Mouse (Mus musculus) heart, embryonic 12.5 days (tissue): ENCODE measurements around the gene Padi2. TPM values are rescaled to one million over a fixed set of nuclear protein-coding genes. Genes with fewer than 3 reads are reported as not detected.

Experiments
- ATAC-seq: fragments of 200-750 bp; cut with Nextera tagmentation; 2 replicates; pipeline ENCODE4 v1.8.0; 2017; ENCODE audit warnings: moderate TSS enrichment, moderate library complexity; ENCODE audit not compliant: insufficient number of reproducible peaks, low FRiP score
- H3K27ac ChIP-seq: fragments of 300-500 bp; sonication (generic); 2 replicates; pipeline ENCODE4 v1.5.1; 2016; ENCODE audit warnings: mild to moderate bottlenecking, moderate library complexity; ENCODE audit not compliant: poor library complexity, severe bottlenecking
- H3K27me3 ChIP-seq: fragments of 300-500 bp; sonication (generic); replicated peaks from 2 replicates; pipeline ENCODE4 v1.6.1; 2016; ENCODE audit warnings: mild to moderate bottlenecking, moderate library complexity
- H3K36me3 ChIP-seq: fragments of 300-500 bp; sonication (generic); 2 replicates; pipeline ENCODE4 v1.6.1; 2016; ENCODE audit warnings: mild to moderate bottlenecking, moderate library complexity
- H3K4me1 ChIP-seq: fragments of 300-500 bp; sonication (generic); replicated peaks from 2 replicates; pipeline ENCODE4 v1.6.1; 2016; ENCODE audit warnings: mild to moderate bottlenecking
- H3K4me2 ChIP-seq: fragments of 300-500 bp; sonication (generic); 2 replicates; pipeline ENCODE4 v1.6.1; 2016; ENCODE audit warnings: mild to moderate bottlenecking, moderate library complexity
- H3K4me3 ChIP-seq: fragments of 300-500 bp; sonication (generic); 2 replicates; pipeline ENCODE4 v1.5.1; 2016; ENCODE audit warnings: mild to moderate bottlenecking
- H3K9ac ChIP-seq: fragments of 300-500 bp; sonication (generic); 2 replicates; pipeline ENCODE4 v1.6.1; 2016; ENCODE audit warnings: mild to moderate bottlenecking, moderate library complexity
- H3K9me3 ChIP-seq: fragments of 300-500 bp; sonication (generic); replicated peaks from 2 replicates; pipeline ENCODE4 v1.6.1; 2016; ENCODE audit warnings: mild to moderate bottlenecking, moderate library complexity
- WGBS: fragments of 180-500 bp; shearing (Covaris S2); methylation state at CpG from one replicate; pipeline ENCODE4 v1.1.7; 2016; 5-methylcytosine and 5-hydroxymethylcytosine counted together
- polyA plus RNA-seq: library from polyadenylated mRNA; unstranded; fragments of >200 nt; fragmentation: Nextera tagmentation; extraction: Ambion mirVana; gene quantifications from 2 replicates; pipeline ENCODE4 v1.2.1, GENCODE M21; 2016

Padi2 gene
- polyA plus RNA-seq, 1 experiment from 2014 or later: 3.3 TPM

DNA sequence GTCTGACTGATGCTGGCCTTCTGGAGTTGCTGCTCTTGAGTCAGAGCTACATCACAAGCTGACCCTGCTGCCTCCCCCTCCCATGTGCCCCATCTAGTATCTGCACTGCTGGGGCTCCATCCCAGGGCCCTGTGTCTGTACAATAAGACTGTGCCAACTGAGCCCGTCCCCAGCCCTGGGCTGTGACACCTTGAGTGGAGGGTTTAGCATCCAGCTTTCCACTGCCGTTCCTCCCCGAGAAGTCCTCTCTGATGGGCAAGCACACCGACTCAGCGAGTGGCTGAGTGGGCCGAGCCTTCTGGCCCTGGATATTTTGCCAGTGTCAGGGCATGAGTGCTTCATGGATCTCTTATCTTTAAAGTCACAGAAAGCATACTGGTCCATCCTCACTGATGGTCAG, 68.3 kb downstream of the Padi2 start:
- H3K4me3 ChIP-seq: no peak overlapping the region
- ATAC-seq: no peak
- no peaks in the 10 kb centered on the region for H3K4me1 ChIP-seq
- H3K36me3 ChIP-seq: peaks cover 99% of the 10 kb centered on the region
- H3K9ac ChIP-seq: no peak overlapping the region
- H3K27me3 ChIP-seq: no peaks in the 10 kb centered on the region
- WGBS: 93% methylated on average over 6 of the region's 6 CpGs
- H3K9me3 ChIP-seq: no peaks in the 10 kb centered on the region
- H3K27ac ChIP-seq: no peak overlapping the region
- H3K4me2 ChIP-seq: no peak overlapping the region

DNA sequence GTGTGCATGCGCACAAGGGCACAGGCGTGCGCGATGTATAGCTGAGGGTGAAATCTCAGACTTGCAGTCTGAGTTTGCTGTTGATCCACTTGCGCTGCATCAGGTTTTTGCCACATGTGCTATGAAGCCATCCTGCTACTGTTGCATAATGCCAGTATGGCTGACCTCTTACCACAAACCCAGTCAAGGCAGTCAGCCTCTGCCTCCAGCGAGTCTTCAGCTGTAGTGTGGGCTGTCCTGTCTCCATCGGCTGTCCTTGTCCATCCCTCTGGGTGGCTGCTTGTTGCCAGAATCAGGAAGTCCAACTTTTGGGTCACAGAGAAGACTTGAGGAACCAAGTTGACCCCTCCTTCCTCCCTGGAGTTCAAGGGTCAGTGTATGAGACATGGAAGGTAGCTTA, 69.2 kb downstream of the Padi2 start:
- Histone ChIP-seq H3K27ac (no peak overlapping the region), H3K4me2 (no peak overlapping the region), H3K9me3 (no peaks in the 10 kb centered on the region), H3K9ac (no peak overlapping the region), H3K36me3 (peaks cover 99% of the 10 kb centered on the region), H3K4me3 (no peak overlapping the region), H3K4me1 (no peaks in the 10 kb centered on the region), H3K27me3 (no peaks in the 10 kb centered on the region)
- 93% methylated on average over 7 of the region's 7 CpGs for WGBS
- no peak for ATAC-seq

DNA sequence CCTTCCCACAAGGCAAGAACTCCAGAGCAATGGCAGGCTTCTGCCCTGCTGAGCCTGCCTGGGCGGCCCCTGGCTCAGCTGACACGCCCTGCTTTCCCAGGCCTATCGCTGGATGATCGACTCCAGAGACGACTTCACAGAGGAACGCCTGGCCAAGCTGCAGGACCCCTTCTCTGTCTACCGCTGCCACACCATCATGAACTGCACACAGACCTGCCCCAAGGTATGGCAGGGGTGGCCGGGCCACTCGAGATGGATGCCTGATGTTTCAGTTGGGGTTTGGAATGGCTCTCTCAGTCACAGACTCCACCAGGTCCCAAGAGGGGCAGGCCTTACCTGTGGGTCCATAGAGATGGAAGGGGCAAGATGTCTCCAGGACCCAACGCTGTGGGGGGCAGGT, 71.1 kb downstream of the Padi2 start:
- no peak for ATAC-seq
- 75% methylated on average over 10 of the region's 10 CpGs for WGBS
- no peak overlapping the region for H3K4me3 ChIP-seq
- H3K27me3 ChIP-seq: no peaks in the 10 kb centered on the region
- H3K36me3 ChIP-seq: peaks cover 83% of the 10 kb centered on the region
- no peak overlapping the region for H3K27ac ChIP-seq
- H3K9me3 ChIP-seq: peaks cover 10% of the 10 kb centered on the region
- H3K9ac ChIP-seq: no peak overlapping the region
- H3K4me1 ChIP-seq: no peaks in the 10 kb centered on the region
- no peak overlapping the region for H3K4me2 ChIP-seq

DNA sequence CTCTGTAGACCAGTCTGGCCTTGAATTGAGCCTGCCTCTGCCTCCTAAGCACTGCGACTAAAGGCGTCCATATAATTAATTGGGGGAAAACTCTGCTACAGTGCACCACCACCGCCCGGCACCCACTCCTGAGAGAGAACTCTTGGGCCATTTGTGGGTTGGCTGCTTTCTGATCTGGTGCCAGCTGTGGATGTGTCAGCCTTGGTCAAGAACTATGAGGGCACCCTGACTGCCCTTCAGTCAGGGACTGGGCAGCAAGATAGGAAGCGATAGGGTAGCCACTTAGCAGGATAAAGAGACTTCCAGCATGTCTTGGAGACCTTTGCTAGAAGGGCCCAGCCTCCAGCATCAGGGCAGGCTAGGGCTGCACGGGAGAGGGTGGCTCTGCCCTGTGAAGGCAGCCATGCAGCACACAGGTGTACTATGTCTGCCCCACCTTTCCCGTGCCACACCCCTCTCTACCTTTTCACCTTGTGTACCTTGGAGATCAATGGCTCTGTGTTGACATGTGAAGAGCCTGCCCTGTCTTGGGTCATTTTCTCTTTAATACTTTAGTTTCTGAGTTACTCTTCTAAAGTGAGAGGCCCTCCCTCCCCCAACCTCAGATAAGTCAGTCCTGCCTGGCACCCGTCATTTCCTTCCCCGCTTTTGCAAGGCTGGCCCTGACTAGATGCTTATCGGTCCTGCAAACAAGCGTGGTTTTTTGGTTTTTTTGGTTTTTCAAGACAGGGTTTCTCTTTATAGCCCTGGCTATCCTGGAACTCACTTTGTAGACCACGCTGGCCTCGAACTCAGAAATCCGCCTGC, 71.9 kb downstream of the Padi2 start:
- Histone ChIP-seq H3K9me3 (peaks cover 10% of the 10 kb centered on the region), H3K4me1 (peaks cover 2% of the 10 kb centered on the region; the same call in 1 of the 2 replicates), H3K27me3 (no peaks in the 10 kb centered on the region), H3K27ac (no peak overlapping the region), H3K4me3 (no peak overlapping the region), H3K4me2 (no peak overlapping the region), H3K9ac (no peak overlapping the region), H3K36me3 (peaks cover 75% of the 10 kb centered on the region)
- ATAC-seq: no peak
- 82% methylated on average over 14 of the region's 14 CpGs for WGBS

DNA sequence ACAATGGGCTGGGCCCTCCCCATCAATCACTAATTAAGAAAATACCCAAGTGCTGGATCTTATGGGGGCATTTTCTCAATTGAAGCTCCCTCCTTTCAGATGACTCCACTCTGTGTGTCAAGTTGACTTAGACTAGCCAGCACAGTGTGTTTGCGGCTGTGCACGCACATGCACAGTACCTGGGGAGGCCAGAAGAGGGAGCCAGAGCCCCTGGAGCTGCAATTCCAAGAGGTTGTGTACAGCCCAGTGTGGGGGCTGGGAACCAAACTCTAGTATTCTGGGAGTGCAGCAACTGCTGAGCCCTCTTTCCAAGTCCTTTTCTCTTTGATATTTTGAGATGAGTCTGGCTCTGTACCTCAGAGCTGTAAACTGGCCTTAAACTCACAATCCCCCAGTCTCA, 75.5 kb downstream of the Padi2 start:
- Histone ChIP-seq H3K4me2 (no peak overlapping the region), H3K36me3 (peaks cover 40% of the 10 kb centered on the region), H3K27ac (no peak overlapping the region), H3K4me3 (no peak overlapping the region), H3K27me3 (no peaks in the 10 kb centered on the region), H3K9me3 (peaks cover 10% of the 10 kb centered on the region), H3K4me1 (peaks cover 14% of the 10 kb centered on the region), H3K9ac (no peak overlapping the region)
- ATAC-seq: no peak
- 83% methylated on average over 2 of the region's 2 CpGs for WGBS

DNA sequence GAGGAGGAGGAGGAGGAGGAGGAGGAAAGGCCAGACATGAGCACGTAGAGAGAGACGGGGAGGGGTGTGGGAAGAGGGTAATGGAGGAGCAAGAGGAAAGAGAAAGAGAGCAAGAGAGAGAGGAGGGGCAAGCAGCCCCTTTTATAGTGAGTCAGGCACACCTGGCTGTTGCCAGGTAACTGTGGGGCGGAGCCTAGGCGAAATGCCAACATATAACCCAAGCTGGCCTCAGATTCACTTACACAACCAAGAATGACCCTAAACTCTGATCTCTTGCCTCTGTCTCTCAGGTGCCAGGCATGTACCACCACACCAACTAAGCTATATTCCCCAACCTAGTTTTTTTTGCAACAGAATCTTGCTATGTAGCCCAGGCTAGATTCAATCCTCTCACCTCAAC, 76.7 kb downstream of the Padi2 start:
- no peak overlapping the region for H3K4me2 ChIP-seq
- H3K4me3 ChIP-seq: no peak overlapping the region
- H3K36me3 ChIP-seq: peaks cover 28% of the 10 kb centered on the region
- WGBS: 69% methylated on average over 4 of the region's 4 CpGs
- no peak overlapping the region for H3K27ac ChIP-seq
- no peaks in the 10 kb centered on the region for H3K27me3 ChIP-seq
- no peak overlapping the region for H3K9ac ChIP-seq
- peaks cover 21% of the 10 kb centered on the region for H3K4me1 ChIP-seq
- ATAC-seq: no peak
- H3K9me3 ChIP-seq: peaks cover 10% of the 10 kb centered on the region

DNA sequence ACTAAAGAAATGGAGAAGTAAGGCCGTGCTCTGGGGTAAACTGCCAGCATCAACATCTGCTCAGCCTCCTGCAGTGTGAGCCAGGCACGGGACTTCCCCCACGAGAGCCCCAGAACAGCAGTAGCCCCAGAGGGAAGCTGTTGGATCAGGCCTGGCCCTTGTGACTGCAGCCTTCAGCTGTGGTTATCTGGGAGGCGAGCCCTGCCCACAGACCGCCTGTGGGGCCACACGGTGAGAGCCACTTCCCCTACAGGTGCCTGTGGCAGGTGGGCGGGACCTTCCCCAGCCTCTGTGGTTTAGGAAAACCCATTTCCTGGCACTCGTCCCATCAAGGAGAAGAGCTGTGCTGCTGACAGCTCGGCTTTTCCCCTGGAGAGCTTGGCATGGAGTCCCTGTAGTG, 77.3 kb downstream of the Padi2 start:
- no peak overlapping the region for H3K4me3 ChIP-seq
- peaks cover 10% of the 10 kb centered on the region for H3K9me3 ChIP-seq
- WGBS: 9% methylated on average over 9 of the region's 9 CpGs
- H3K27ac ChIP-seq: no peak overlapping the region
- peaks cover 26% of the 10 kb centered on the region for H3K4me1 ChIP-seq
- H3K36me3 ChIP-seq: peaks cover 21% of the 10 kb centered on the region
- no peaks in the 10 kb centered on the region for H3K27me3 ChIP-seq
- H3K9ac ChIP-seq: 0 out of 2 replicates have a peak overlapping the region, but pooled peaks have one; percentile 0
- no peak overlapping the region for H3K4me2 ChIP-seq
- ATAC-seq: no peak

DNA sequence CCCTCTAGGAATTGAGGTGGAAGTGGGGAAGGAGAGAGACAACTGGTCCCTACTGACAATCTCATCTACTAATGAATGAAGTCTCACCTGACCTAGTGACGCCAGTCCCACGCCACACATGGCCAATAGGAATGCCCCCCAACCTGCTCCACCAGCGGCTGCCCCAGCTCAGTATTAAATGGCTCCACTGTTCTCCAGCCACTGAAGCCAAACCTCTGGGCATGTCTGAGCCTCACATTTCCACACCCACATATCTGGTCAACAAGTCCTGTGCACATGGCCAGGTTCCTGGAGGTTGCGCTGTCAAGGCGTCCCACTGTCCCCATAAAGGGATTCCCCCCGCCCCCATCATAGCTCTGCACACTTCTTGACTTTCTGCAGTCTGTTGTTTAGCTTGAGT, 78.4 kb downstream of the Padi2 start:
- Histone ChIP-seq H3K4me1 (peaks cover 33% of the 10 kb centered on the region), H3K36me3 (peaks cover 10% of the 10 kb centered on the region), H3K9ac (no peak overlapping the region), H3K9me3 (peaks cover 10% of the 10 kb centered on the region), H3K4me2 (no peak overlapping the region), H3K4me3 (no peak overlapping the region), H3K27me3 (no peaks in the 10 kb centered on the region), H3K27ac (no peak overlapping the region)
- WGBS: 86% methylated on average over 6 of the region's 6 CpGs
- ATAC-seq: no peak

DNA sequence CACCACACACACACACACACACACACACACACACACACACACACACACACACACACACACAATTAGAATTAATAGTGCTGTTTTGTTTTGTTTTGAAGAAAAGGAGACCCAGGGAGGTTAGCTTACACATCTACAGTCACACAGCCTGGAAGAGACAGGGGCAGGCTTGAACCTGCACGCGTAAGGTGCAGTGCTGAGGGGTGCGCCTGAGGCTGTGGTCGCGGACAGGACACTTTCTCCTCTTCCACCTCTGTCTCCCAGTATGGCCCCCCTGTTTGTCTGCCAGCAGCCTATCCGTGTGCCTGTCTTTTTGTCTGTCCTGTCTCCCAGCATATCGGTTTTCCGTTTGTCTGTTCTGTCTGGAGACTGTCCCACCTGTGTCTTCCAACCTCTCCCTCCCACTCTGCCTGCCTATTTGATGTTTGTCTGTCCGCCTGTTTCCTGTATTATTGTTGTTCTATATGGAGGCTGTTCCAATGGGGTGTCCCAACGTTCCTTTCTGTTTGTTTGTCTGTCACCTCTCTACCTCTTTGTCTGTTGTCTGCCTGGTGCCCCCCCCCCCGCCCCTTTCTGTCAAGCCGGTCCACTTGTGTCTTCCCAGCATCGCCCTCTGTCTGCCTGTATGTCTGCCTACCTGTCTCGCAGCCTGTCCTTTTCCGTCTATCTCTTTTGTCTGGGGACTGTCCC, 80.0 kb downstream of the Padi2 start:
- Histone ChIP-seq H3K36me3 (no peaks in the 10 kb centered on the region), H3K27me3 (no peaks in the 10 kb centered on the region), H3K4me1 (peaks cover 33% of the 10 kb centered on the region), H3K9ac (peak overlapping the region; percentile 91; the same call in 1 of the 2 replicates), H3K4me2 (peak overlapping the region; percentile 84), H3K27ac (no peak overlapping the region), H3K4me3 (peak overlapping the region; percentile 88), H3K9me3 (peaks cover 5% of the 10 kb centered on the region)
- 28% methylated on average over 15 of the region's 15 CpGs for WGBS
- no peak for ATAC-seq

DNA sequence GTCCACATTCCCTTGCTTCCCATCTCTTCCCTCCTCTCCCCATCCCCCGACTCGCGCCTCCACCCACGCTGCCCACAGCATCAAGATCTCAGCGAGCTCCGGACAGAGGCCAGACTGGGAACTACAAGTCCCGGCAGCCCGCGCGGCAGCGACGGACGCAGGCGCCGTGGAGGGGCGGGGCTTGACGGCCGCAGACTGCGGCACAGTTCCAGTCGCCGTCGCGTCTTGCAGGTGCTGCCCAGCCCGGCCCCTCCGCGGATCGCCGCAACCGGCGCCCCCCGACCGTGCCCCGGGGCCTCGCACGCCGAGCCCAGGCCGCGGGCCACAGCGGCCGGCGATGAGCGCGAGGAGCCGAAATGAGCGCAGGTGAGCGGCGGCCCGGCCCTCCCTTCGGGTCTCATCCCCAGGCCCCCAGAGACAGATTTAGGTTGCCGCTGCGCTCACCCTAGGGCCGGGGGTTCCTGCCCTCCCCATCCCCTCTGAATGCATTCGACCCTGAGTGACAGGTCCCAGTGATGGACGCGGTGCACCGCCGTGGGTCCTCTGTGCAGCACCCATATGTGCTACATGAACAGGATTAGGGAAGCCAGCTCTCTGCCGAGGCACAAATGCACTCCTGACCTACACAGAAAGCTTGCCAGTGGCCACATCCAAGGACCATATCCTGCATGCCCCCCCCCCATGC, 80.7 kb downstream of the Padi2 start, which contains the start of gene Atp13a2:
Gene Atp13a2 (plus strand): TSS at position 163 of the 685 bp plus-strand sequence.
- Histone ChIP-seq H3K9me3 (no peaks in the 10 kb centered on the region), H3K36me3 (peaks cover under 1% of the 10 kb centered on the region; the same call in 1 of the 2 replicates), H3K4me3 (peak within 1 kb of the TSS; percentile 88), H3K4me2 (peak within 1 kb of the TSS; percentile 84), H3K4me1 (peaks cover 33% of the 10 kb centered on the region), H3K27me3 (no peaks in the 10 kb centered on the region), H3K9ac (peak within 1 kb of the TSS; percentile 91), H3K27ac (no peak within 1 kb of the TSS)
- WGBS: under 1% methylated on average over 57 of the region's 58 CpGs
- ATAC-seq: peak; percentile 83

DNA sequence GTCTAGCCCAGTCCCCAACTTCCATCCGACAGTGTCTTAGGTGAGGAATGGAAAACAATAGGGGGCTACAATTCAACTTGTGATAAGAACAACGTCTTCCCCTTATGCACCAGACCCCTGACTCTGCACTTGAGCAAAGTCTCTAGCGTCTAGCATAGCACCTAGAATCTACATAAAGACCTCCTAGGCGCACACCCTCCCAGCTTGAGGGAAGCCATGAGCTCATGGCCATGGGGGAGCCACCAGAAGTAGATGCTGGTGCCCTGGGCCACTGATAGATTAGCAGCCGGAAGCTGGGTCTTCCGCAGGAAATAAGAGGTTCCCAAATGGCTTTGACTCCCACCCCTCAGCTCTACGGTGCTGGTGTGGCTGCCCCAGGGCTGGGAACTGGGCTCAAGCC, 81.3 kb downstream of the Padi2 start:
- H3K36me3 ChIP-seq: peaks cover 7% of the 10 kb centered on the region
- H3K27ac ChIP-seq: no peak overlapping the region
- no peaks in the 10 kb centered on the region for H3K27me3 ChIP-seq
- H3K9me3 ChIP-seq: no peaks in the 10 kb centered on the region
- 18% methylated on average over 7 of the region's 7 CpGs for WGBS
- peak overlapping the region; percentile 88 for H3K4me3 ChIP-seq
- no peak; the same call in 1 of the 2 replicates for ATAC-seq
- H3K4me1 ChIP-seq: peaks cover 33% of the 10 kb centered on the region
- peak overlapping the region; percentile 91 for H3K9ac ChIP-seq
- H3K4me2 ChIP-seq: peak overlapping the region; percentile 84
